Mouse (Mus musculus): ENCODE data around the gene Antxr1.
"Not testable (repeated sequence)": the region's sequence is repeated elsewhere in the genome, so short reads cannot be mapped to it uniquely, and the experiment has no call there.

The Antxr1 gene

DNA sequence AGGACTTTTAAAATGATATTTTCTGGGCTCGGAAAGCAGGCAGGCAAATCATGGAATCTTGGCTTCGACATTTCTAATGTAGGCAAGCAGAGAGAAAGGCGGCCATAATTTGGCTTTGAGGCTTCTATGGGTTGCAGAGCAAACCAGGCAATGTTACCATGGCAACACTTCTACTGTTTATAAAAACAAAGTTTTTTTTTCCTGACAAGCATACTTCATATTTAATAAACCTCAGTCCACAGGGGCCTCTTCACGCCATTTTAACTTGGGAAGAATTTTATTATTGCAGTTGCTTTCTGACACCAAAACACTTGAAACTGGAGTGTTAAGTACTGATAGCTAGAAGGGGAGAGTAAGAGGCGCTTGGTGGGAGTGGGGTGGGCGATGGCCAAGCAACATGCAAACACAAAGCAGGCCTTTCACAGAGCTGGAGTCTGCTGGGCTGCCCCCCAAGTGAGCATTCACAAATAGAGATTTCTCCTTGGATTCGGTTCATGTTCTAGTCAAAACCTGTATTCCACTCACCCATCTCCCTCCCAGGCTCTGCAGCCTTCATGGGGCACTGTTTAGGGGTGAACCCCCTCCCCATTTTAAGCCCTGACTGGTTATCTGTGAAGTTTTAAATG, 235.8 kb downstream of the Antxr1 start:
- no peak for DNase-seq

DNA sequence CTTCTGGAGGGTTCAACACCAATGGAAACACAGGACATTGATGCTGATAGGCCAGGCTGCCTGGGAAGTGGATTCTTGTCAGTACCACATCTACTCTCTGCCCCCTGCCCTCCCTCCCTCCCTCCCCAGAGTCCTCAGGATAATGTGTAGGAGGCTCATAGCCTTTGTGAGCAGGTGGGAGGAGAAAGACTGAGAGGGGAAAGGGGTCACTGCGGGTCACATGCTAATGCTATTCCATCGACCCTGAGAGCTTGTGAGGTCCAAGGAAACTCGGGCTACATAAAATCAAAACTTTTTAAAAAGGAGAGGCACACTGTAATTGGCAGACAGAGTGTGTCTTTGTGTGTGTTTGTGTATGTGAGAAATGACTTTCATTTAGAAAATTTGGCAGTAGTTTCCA, 236.4 kb downstream of the Antxr1 start:
- no peak for DNase-seq

- not testable (repeated sequence) for DNase-seq
Observed at GRCm38 (mm10) chr6:87093631-87094030, 242.0 kb downstream of the Antxr1 start.

GRCm38 (mm10) chr6:87092476-87092875, 243.1 kb downstream of the Antxr1 start:
- DNase-seq = no peak

GRCm38 (mm10) chr6:87090877-87091276, 244.7 kb downstream of the Antxr1 start:
- DNase-seq = no peak

DNA sequence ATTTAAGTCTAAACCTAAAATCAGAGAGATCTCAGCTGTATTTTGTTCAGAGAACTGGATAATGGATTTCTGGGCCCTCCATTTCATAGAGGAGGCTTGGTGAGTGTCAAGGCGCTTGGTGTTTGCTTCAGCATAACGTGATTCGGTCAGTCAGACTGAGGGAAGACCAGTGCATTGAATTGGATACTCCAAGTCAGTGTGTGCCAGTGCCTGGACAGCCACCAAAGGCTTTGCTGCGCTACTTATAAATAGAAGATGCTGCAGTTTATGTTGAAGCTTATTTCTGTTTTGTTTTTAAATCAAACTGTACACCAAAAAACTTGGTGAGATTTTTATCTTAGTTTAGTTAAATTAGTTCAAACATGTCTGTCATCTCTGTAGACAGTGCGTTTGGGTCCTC, 247.3 kb downstream of the Antxr1 start:
- DNase-seq = no peak

GRCm38 (mm10) chr6:87085026-87085425, 250.6 kb downstream of the Antxr1 start:
- DNase-seq = no peak

All from kidney, adult 8-10 months (tissue).